Mouse (Mus musculus) hindbrain, embryonic 14.5 days (tissue): ENCODE results near the gene Myo16. TPM values are rescaled to one million over a fixed set of nuclear protein-coding genes. Genes with fewer than 3 reads are reported as not detected.

Source experiments
- ATAC-seq: fragments of 200-750 bp; cut with Nextera tagmentation; 2 replicates; pipeline ENCODE4 v1.8.0; 2017; ENCODE audit warnings: moderate number of reproducible peaks, mild to moderate bottlenecking, moderate TSS enrichment, moderate library complexity; ENCODE audit not compliant: low FRiP score
- DNase-seq: peaks from one replicate; pipeline ENCODE4 v3.0.0-alpha.2; 2015; ENCODE audit warnings: low spot score
- H3K27ac ChIP-seq: fragments of 300-500 bp; sonication (generic); 2 replicates; pipeline ENCODE4 v1.5.1; 2014; ENCODE audit warnings: mild to moderate bottlenecking, moderate library complexity
- H3K27me3 ChIP-seq: fragments of 300-500 bp; sonication (generic); 2 replicates; pipeline ENCODE4 v1.6.1; 2014; ENCODE audit warnings: mild to moderate bottlenecking, low read length, mixed read lengths; ENCODE audit not compliant: control insufficient read depth, insufficient read depth
- H3K36me3 ChIP-seq: fragments of 300-500 bp; sonication (generic); replicated peaks from 2 replicates; pipeline ENCODE4 v1.6.1; 2014; ENCODE audit not compliant: control insufficient read depth, insufficient read depth
- H3K4me1 ChIP-seq: fragments of 300-500 bp; sonication (generic); replicated peaks from 2 replicates; pipeline ENCODE4 v1.6.1; 2014; ENCODE audit warnings: antibody characterized with exemption, low read length, mixed read lengths; ENCODE audit not compliant: control insufficient read depth, insufficient read depth
- H3K4me2 ChIP-seq: fragments of 300-500 bp; sonication (generic); replicated peaks from 2 replicates; pipeline ENCODE4 v1.6.1; 2014; ENCODE audit warnings: mild to moderate bottlenecking, moderate library complexity
- H3K4me3 ChIP-seq: fragments of 300-500 bp; sonication (generic); replicated peaks from 2 replicates; pipeline ENCODE4 v1.5.1; 2014; ENCODE audit warnings: mild to moderate bottlenecking, low read length
- H3K9ac ChIP-seq: fragments of 300-500 bp; sonication (generic); 2 replicates; pipeline ENCODE4 v1.6.1; 2014
- H3K9me3 ChIP-seq: fragments of 300-500 bp; sonication (generic); 2 replicates; pipeline ENCODE4 v1.6.1; 2016; ENCODE audit warnings: low read length; ENCODE audit not compliant: control insufficient read depth
- WGBS: fragments of 180-500 bp; shearing (Covaris S2); extraction: QIAGEN DNeasy Blood & Tissue Kit; methylation state at CpG from one replicate; pipeline ENCODE4 v1.1.7; 2014; 5-methylcytosine and 5-hydroxymethylcytosine counted together
- polyA plus RNA-seq: library from polyadenylated mRNA; unstranded; fragments of >200 nt; fragmentation: Nextera tagmentation; extraction: Ambion mirVana; gene quantifications from 2 replicates; pipeline ENCODE4 v1.2.1, GENCODE M21; 2014

Gene Myo16
- polyA plus RNA-seq, 1 experiment from 2014 or later, result 6.7 TPM

DNA sequence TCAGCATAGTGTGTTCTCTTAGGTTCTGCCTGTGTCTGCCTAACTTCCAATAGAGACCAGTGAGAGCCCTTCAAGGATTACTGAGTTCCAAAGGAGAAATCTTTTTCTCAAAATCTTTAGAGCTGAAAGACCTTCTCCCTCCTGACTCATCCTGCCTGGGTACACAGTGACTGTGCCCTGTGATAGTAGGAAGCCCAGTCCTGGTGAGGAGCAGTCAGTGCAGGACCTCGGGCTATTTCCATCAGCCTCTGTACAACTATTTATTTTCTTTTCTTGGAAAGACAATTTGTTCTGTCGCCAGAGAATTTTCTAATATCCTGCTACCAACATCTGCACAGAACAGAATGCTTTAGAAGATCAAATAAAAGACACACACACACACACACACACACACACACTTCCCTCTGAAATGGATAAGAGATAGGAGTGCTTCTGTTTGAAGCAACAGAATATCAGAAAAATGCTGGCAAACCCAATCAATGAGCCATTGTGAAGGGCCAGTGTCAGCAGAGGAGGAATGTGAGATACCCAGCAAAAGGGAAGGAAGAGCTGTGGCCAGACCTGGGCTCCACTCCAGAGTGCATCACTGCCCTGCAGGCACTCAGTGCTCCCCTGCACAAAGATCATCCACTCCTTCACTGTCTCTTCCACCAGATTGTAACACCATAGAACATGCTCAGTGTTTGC, 518.3 kb downstream of the Myo16 start:
- Histone ChIP-seq H3K4me2 (no peak overlapping the region), H3K27me3 (no peaks in the 10 kb centered on the region), H3K9me3 (no peaks in the 10 kb centered on the region), H3K27ac (no peak overlapping the region), H3K36me3 (no peaks in the 10 kb centered on the region), H3K4me1 (no peaks in the 10 kb centered on the region), H3K9ac (no peak overlapping the region), H3K4me3 (no peak overlapping the region)
- ATAC-seq, result no peak
- no peak for DNase-seq
- 76% methylated on average over 2 of the region's 2 CpGs for WGBS

DNA sequence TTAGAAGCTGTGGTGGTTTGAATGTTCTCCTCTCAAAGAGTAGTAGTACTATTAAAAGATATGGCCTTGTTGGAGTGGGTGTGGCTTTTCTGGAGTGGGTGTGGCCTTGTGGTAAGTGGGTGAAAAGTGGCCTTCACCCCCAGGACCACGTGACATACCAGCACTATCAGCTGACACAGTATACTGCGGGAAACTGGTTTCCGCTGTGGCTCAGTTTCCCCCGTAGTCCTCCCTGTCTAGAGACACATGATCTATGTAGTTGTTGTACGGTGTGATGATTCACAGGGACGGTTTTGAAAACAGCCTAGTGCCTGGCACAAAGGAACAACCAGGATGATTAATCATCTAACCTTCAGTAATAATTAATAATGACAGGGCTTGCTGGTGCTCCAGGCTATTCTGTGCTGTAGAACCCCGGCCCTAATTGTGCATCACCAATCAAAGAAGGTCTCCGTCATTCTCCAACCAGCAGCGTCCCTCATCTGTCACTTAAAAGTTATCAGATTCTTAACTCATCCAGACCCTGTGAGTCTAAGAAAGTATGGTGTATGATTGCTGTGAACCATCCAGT, 524.2 kb downstream of the Myo16 start:
- H3K4me3 ChIP-seq, result no peak overlapping the region
- H3K36me3 ChIP-seq, result no peaks in the 10 kb centered on the region
- no peaks in the 10 kb centered on the region for H3K9me3 ChIP-seq
- H3K27ac ChIP-seq, result no peak overlapping the region
- no peaks in the 10 kb centered on the region for H3K4me1 ChIP-seq
- DNase-seq (no peak), ATAC-seq (no peak)
- no peaks in the 10 kb centered on the region for H3K27me3 ChIP-seq
- 65% methylated on average over 9 of the region's 9 CpGs for WGBS
- H3K4me2 ChIP-seq, result no peak overlapping the region
- H3K9ac ChIP-seq, result no peak overlapping the region

DNA sequence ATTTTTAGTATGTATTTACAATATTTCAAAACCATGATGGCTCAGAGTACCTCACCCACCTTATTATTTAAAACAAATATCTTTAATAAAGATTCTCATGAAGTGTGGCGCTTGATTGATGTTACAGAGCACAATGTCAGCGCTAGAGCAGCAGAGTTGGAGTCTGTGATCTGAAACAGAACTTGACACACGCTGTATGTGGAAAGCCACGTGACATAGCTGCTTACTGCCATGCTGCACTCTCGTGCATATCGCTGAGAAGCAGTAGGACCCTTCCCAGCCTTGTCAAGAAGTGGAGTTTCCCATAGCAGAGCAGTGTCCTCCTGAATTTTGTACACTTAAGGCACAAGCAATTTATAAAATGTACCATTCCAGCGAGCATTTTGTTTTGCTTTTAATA, 528.2 kb downstream of the Myo16 start:
- DNase-seq (no peak), ATAC-seq (no peak)
- Histone ChIP-seq H3K27me3 (no peaks in the 10 kb centered on the region), H3K9ac (no peak overlapping the region), H3K4me2 (no peak overlapping the region), H3K4me3 (no peak overlapping the region), H3K4me1 (no peaks in the 10 kb centered on the region), H3K27ac (no peak overlapping the region), H3K36me3 (no peaks in the 10 kb centered on the region), H3K9me3 (no peaks in the 10 kb centered on the region)
- 56% methylated on average over 7 of the region's 7 CpGs for whole genome bisulfite sequencing

DNA sequence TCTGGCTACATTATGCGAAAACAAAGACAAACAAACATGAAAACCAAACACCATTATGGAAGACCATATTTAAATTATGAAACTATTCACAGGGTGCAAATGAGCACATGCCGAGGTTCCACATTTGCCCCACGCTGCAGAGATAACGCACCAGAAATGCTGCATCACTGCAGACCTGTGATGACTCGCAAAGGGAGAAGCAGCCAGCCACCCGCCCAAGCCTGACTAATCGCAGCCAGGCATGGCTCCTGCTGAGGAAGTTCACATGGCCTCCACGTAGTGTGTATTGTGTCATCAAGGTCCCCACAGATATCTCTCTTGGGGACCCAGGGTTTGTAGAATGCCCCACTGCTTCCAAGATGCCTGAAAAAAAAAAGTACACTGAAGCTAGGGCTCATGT, 529.4 kb downstream of the Myo16 start:
- no peaks in the 10 kb centered on the region for H3K9me3 ChIP-seq
- H3K27me3 ChIP-seq, result no peaks in the 10 kb centered on the region
- ATAC-seq (no peak), DNase-seq (no peak)
- H3K9ac ChIP-seq, result no peak overlapping the region
- no peaks in the 10 kb centered on the region for H3K36me3 ChIP-seq
- no peak overlapping the region for H3K4me2 ChIP-seq
- H3K4me3 ChIP-seq, result no peak overlapping the region
- H3K4me1 ChIP-seq, result no peaks in the 10 kb centered on the region
- H3K27ac ChIP-seq, result no peak overlapping the region
- 64% methylated on average over 8 of the region's 8 CpGs for WGBS

Other genes with a start within 250 kb of the Myo16 start
- 11.6 and 14.9 TPM in 2 replicates for gene Lig4, start 176.2 kb upstream of the Myo16 start, polyA plus RNA-seq
- gene Abhd13, start 176.2 kb upstream of the Myo16 start, polyA plus RNA-seq, result 19.8 and 21.4 TPM in 2 replicates
- gene Tnfsf13b, start 147.4 kb upstream of the Myo16 start, polyA plus RNA-seq, result 0.46 and 0.65 TPM in 2 replicates